Mouse (Mus musculus) liver, adult 2 months (tissue): Measurements from ENCODE around the gene Slc35d1.

Source experiments
- CTCF ChIP-seq: fragments of 200-500 bp; IDR thresholded peaks from 2 replicates; pipeline ENCODE4 v1.5.1; 2011; ENCODE audit warnings: low read depth, low read length, control low read depth
- POLR2A ChIP-seq: fragments of 200-500 bp; IDR thresholded peaks from 2 replicates; pipeline ENCODE4 v1.6.1; 2011; ENCODE audit warnings: low read length, control low read depth; ENCODE audit not compliant: insufficient read depth; ENCODE audit errors: extremely low read depth

DNA sequence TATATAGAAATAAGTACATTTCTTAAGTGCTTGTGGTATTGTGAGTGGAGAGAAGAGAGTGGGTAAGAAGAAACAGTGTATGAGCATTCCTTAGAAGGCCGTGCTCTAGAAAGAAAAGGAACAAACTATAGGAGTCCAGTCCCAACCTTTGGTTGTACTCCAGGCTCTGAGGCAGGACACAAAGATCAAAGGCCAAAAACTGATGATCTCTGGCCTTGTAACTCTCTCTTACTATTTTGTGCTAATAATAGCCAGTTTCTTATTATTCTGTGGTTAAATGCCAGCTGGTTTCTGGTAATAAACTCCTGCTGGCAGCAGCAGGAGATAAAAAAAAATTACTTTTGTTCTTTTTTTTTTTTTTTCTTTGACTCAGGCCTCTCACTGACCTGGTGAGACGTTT, 17.2 kb upstream of the Slc35d1 start:
- TF ChIP-seq CTCF = no peak
- no peak for TF ChIP-seq POLR2A
